Mouse (Mus musculus) embryonic facial prominence, embryonic 14.5 days (tissue): Measurements from ENCODE around the gene Xrn2. TPM values are rescaled to one million over a fixed set of nuclear protein-coding genes. Genes with fewer than 3 reads are reported as not detected.

ENCODE experiments used
- ATAC-seq: fragments of 200-750 bp; cut with Nextera tagmentation; 2 replicates; pipeline ENCODE4 v1.8.0; 2017; ENCODE audit warnings: low read depth, moderate number of reproducible peaks, moderate TSS enrichment
- DNase-seq: peaks from one replicate; pipeline ENCODE4 v3.0.0-alpha.2; 2015; ENCODE audit warnings: low spot score
- H3K27ac ChIP-seq: fragments of 300-500 bp; sonication (generic); replicated peaks from 2 replicates; pipeline ENCODE4 v1.5.1; 2014; ENCODE audit warnings: low read depth, mild to moderate bottlenecking, low read length, moderate library complexity
- H3K27me3 ChIP-seq: fragments of 300-500 bp; sonication (generic); replicated peaks from 2 replicates; pipeline ENCODE4 v1.6.1; 2014; ENCODE audit warnings: low read length; ENCODE audit not compliant: control insufficient read depth, insufficient read depth
- H3K36me3 ChIP-seq: fragments of 300-500 bp; sonication (generic); 2 replicates; pipeline ENCODE4 v1.6.1; 2014; ENCODE audit warnings: low read length, mixed read lengths; ENCODE audit not compliant: control insufficient read depth, insufficient read depth
- H3K4me1 ChIP-seq: fragments of 300-500 bp; sonication (generic); 2 replicates; pipeline ENCODE4 v1.6.1; 2014; ENCODE audit warnings: antibody characterized with exemption, low read length; ENCODE audit not compliant: control insufficient read depth, insufficient read depth
- H3K4me2 ChIP-seq: fragments of 300-500 bp; sonication (generic); 2 replicates; pipeline ENCODE4 v1.6.1; 2014; ENCODE audit warnings: low read depth, mild to moderate bottlenecking, low read length, moderate library complexity, mixed read lengths
- H3K4me3 ChIP-seq: fragments of 300-500 bp; sonication (generic); 2 replicates; pipeline ENCODE4 v1.5.1; 2014; ENCODE audit warnings: low read depth, mild to moderate bottlenecking, low read length
- H3K9ac ChIP-seq: fragments of 300-500 bp; sonication (generic); 2 replicates; pipeline ENCODE4 v1.6.1; 2014; ENCODE audit warnings: low read depth, mild to moderate bottlenecking, low read length, moderate library complexity, mixed read lengths
- H3K9me3 ChIP-seq: fragments of 300-500 bp; sonication (generic); 2 replicates; pipeline ENCODE4 v1.6.1; 2016; ENCODE audit warnings: low read length; ENCODE audit not compliant: control insufficient read depth
- WGBS: fragments of 180-500 bp; shearing (Covaris S2); extraction: QIAGEN DNeasy Blood & Tissue Kit; methylation state at CpG from one replicate; pipeline ENCODE4 v1.1.7; 2014; 5-methylcytosine and 5-hydroxymethylcytosine counted together
- polyA plus RNA-seq: library from polyadenylated mRNA; unstranded; fragments of >200 nt; fragmentation: Nextera tagmentation; extraction: Ambion mirVana; gene quantifications from 2 replicates; pipeline ENCODE4 v1.2.1, GENCODE M21; 2014

Xrn2 gene
- 70.5 and 78.9 TPM in 2 replicates for polyA plus RNA-seq

DNA sequence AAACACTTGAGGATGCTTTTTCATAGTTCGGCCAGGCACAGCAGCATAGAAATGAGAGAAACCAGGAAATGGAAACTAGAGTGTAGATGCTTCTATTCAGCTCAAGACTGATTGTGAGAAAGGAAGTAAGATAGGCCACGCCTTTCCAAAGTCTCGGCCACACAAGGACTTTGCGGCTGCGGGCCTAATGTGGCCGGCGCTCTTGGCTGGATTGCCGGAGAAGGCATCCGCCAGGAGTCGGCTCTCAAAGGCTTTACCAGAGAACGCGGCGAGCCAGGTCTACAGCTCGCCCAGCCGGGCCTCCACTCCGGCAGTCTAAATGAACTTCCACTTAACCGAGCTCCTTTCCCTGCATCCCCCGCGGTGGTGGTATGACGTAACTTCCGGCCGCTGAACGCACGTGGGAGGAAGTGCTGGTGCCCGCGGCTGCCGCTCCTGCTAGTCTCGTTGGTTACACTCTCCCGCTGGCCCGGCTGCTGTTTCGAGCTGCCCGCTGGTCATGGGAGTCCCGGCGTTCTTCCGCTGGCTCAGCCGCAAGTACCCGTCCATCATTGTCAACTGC is at the start of gene Xrn2:
Gene Xrn2 (plus strand): TSS at position 374 of the 562 bp plus-strand sequence.
- H3K4me1 ChIP-seq: peaks cover 17% of the 10 kb centered on the region
- peak within 1 kb of the TSS; percentile 84 for H3K4me2 ChIP-seq
- no peaks in the 10 kb centered on the region for H3K9me3 ChIP-seq
- H3K27ac ChIP-seq: peak within 1 kb of the TSS; percentile 99
- WGBS: under 1% methylated on average over 28 of the region's 37 CpGs
- H3K4me3 ChIP-seq: peak within 1 kb of the TSS; percentile 80
- H3K9ac ChIP-seq: peak within 1 kb of the TSS; percentile 90
- H3K27me3 ChIP-seq: no peaks in the 10 kb centered on the region
- ATAC-seq: peak; percentile 95
- peak; percentile 98 for DNase-seq
- H3K36me3 ChIP-seq: no peaks in the 10 kb centered on the region

DNA sequence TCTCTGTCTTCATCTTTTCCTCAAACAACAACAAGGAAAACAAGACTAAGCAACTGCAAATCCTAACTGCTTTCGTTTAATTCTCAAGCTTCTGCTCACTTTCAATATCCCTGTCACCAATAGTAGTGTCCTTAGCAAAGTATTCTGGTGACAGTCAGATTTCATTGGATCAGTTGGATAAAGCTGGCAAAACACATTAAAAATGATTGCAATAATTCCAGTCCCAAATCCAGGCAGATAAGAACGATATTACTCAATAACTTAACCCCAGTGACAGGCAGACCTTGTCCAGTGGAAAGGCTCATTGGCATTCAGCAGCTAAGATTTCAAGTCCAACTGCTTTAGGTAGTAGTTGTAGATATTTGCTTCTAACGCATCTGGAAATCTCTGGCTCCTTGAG is 37.8 kb upstream of the Xrn2 start:
- 82% methylated on average over 3 of the region's 3 CpGs for WGBS
- peaks cover 9% of the 10 kb centered on the region; the same call in 1 of the 2 replicates for H3K36me3 ChIP-seq
- H3K4me1 ChIP-seq: no peaks in the 10 kb centered on the region
- H3K27me3 ChIP-seq: no peaks in the 10 kb centered on the region
- ATAC-seq (no peak), DNase-seq (no peak)
- H3K27ac ChIP-seq: no peak overlapping the region
- H3K9ac ChIP-seq: no peak overlapping the region
- H3K4me3 ChIP-seq: no peak overlapping the region
- no peaks in the 10 kb centered on the region for H3K9me3 ChIP-seq
- H3K4me2 ChIP-seq: no peak overlapping the region

DNA sequence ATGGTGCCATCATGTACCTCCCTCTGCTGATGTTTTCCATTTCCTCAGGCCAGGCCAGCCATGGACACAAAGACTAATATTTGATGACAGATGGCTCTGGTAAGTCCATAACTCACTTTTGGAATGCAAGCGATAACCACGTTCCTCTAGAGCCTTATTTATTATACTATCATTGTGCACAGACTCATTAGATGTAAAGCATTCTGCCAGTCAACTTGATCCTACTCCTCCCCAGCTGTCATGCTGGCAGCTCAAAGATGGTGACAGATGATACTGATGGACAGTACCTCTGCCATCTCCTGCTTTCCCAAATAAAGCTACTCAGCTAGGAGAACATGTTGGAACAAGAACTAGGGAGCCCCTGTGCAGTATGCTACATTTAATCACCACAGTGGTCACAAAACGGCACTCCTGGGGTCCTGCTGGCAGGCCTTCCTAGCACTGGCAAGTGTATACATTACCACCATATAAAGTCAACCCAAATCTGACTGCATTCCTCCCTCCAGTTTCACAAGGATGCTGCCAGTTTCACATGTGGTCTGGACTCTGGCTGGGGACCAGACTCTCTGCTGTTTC is 37.3 kb upstream of the Xrn2 start:
- no peaks in the 10 kb centered on the region for H3K27me3 ChIP-seq
- no peak overlapping the region for H3K4me2 ChIP-seq
- peaks cover 4% of the 10 kb centered on the region; the same call in 1 of the 2 replicates for H3K36me3 ChIP-seq
- ATAC-seq (peak; percentile 41), DNase-seq (peak; percentile 14)
- WGBS: 67% methylated on average over 3 of the region's 3 CpGs
- H3K27ac ChIP-seq: no peak overlapping the region
- no peak overlapping the region for H3K9ac ChIP-seq
- no peak overlapping the region for H3K4me3 ChIP-seq
- H3K4me1 ChIP-seq: no peaks in the 10 kb centered on the region
- H3K9me3 ChIP-seq: no peaks in the 10 kb centered on the region

DNA sequence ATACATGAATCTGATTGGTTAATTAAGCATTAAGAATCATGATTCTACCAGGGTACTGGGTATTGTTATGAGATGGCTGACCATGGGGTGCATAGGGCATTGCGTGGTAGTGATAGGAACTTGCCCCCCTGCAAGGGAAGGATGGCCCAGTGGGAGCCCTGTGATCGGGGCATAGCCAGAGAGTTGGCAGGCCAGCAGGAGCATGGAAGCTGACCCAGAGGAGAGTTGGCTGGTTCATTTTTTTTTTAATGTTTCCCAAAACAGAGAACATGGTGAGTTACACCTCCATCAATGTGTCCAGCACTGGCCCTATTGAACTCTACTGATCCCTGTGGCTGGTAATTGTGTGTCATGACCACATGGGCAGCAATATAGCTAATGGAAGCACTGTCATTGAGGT is 30.0 kb upstream of the Xrn2 start:
- WGBS: 100% methylated on average over 2 of the region's 2 CpGs
- Histone ChIP-seq H3K36me3 (no peaks in the 10 kb centered on the region), H3K4me2 (no peak overlapping the region), H3K9ac (no peak overlapping the region), H3K4me3 (no peak overlapping the region), H3K27me3 (no peaks in the 10 kb centered on the region), H3K9me3 (no peaks in the 10 kb centered on the region), H3K27ac (no peak overlapping the region), H3K4me1 (no peaks in the 10 kb centered on the region)
- no peak for DNase-seq
- no peak for ATAC-seq

DNA sequence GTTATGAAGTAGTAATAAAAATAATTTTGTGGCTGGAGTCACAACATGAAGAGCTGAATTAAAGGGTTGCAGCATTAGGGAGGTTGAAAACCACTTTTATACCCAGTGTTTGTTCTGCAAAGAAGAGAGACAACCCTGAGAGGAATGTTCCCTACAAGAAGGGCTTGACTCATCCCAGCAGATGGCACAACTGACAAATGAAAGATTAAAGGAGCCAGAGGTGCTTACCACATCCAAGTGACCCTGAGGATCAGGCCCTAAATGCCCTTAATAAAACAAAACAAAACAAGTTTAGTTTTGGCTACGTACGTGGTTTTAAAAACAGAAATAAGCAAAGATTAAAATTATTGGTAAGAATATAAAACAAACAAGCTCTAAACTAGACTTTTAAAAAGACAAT is 28.0 kb upstream of the Xrn2 start:
- DNase-seq: no peak
- Histone ChIP-seq H3K9me3 (no peaks in the 10 kb centered on the region), H3K27ac (no peak overlapping the region), H3K9ac (no peak overlapping the region), H3K36me3 (no peaks in the 10 kb centered on the region), H3K4me1 (no peaks in the 10 kb centered on the region), H3K4me2 (no peak overlapping the region), H3K4me3 (no peak overlapping the region), H3K27me3 (no peaks in the 10 kb centered on the region)
- 94% methylated on average over 2 of the region's 2 CpGs for WGBS
- ATAC-seq: no peak

DNA sequence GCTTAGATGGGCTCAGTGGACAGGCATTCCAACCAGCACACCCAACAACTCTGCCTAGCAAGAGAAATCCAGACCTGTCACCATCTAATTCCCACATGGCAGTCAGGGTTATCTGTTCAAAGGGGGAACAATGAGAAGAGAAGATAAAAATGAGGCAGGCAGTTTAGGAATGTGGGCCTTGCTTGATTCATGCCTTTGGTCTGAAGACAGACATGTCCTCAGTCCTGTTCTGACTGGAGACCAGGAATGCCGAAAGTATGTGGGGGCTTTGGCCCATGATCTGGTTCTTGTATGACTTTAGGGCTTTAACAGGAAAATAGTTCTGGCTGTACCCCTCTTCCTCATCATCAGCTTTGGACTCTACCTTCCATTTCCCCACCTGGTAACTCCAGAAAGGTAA is 27.0 kb upstream of the Xrn2 start:
- DNase-seq (no peak), ATAC-seq (no peak)
- H3K36me3 ChIP-seq: no peaks in the 10 kb centered on the region
- no peak overlapping the region for H3K4me2 ChIP-seq
- H3K9ac ChIP-seq: no peak overlapping the region
- no peak overlapping the region for H3K4me3 ChIP-seq
- H3K4me1 ChIP-seq: no peaks in the 10 kb centered on the region
- no peaks in the 10 kb centered on the region for H3K9me3 ChIP-seq
- no peaks in the 10 kb centered on the region for H3K27me3 ChIP-seq
- no peak overlapping the region for H3K27ac ChIP-seq
- WGBS: 85% methylated on average over 1 of the region's 1 CpGs

DNA sequence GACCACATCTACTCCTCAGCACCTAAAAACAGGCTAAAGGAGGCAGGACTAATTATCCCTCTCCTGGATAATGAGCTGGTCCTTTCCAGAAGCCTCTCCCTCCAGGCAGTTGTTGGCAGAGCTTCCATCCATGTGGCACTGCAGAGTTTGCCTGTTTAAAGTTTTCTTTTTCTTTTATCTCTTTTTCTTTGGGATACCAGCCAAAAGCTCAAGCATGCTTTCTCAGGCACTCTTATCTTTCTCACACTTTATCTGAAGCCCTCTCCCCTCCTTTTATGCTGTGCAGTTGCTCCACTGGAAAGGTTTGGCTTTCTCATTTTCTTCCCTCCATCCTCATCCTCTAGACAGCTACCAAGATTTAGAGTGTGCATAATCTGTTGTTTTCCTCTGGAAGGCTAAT is 26.4 kb upstream of the Xrn2 start:
- H3K9me3 ChIP-seq: no peaks in the 10 kb centered on the region
- H3K27ac ChIP-seq: no peak overlapping the region
- no peak for ATAC-seq
- DNase-seq: no peak
- H3K9ac ChIP-seq: no peak overlapping the region
- no peak overlapping the region for H3K4me2 ChIP-seq
- no peaks in the 10 kb centered on the region for H3K27me3 ChIP-seq
- H3K36me3 ChIP-seq: no peaks in the 10 kb centered on the region
- H3K4me1 ChIP-seq: no peaks in the 10 kb centered on the region
- H3K4me3 ChIP-seq: no peak overlapping the region

DNA sequence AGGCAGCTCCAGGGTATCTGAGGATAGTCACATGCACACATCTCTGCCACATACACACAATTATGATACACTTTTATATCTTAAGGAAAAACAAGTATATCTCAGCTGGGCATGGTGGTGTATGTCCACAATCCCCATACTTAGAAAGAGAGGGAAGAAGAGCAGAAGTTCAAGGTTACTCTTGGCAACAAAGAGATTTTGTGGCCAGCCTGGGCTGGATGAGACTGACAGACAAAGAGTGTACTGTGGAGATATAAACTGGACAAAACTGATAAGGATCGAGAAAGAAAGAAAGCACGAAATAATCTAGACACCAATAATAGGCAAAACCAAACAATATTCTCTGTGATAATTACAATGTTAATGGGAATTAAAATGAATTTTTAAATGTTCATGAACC is 5.5 kb upstream of the Xrn2 start:
- Histone ChIP-seq H3K27me3 (no peaks in the 10 kb centered on the region), H3K4me2 (no peak overlapping the region), H3K9me3 (no peaks in the 10 kb centered on the region), H3K9ac (no peak overlapping the region), H3K36me3 (no peaks in the 10 kb centered on the region), H3K4me1 (peaks cover 9% of the 10 kb centered on the region), H3K27ac (no peak overlapping the region), H3K4me3 (no peak overlapping the region)
- ATAC-seq (no peak), DNase-seq (no peak)
- 86% methylated on average over 2 of the region's 2 CpGs for WGBS

DNA sequence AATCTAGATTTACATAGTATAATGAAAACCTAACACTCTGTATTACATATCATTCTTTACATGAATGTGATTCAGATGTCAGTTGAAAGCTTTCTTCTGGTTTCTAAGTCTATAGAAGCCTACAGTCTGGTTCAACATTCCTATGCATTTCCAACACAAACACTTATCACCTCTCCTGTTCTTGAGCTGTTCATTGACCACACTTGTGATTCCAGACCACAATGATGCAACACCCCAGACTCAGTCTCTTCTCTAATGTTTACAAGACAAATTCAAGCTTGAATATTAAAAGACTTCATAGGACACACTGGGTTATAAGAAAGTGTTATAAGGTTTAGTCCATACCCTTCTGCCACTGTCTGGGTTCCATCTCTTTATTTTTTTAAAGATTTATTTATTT is 3.7 kb upstream of the Xrn2 start:
- H3K4me1 ChIP-seq: peaks cover 9% of the 10 kb centered on the region
- no peaks in the 10 kb centered on the region for H3K36me3 ChIP-seq
- DNase-seq (no peak), ATAC-seq (no peak)
- H3K27me3 ChIP-seq: no peaks in the 10 kb centered on the region
- no peak overlapping the region for H3K27ac ChIP-seq
- H3K9ac ChIP-seq: no peak overlapping the region
- no peak overlapping the region for H3K4me2 ChIP-seq
- no peaks in the 10 kb centered on the region for H3K9me3 ChIP-seq
- H3K4me3 ChIP-seq: no peak overlapping the region
